Mouse (Mus musculus) ES-Bruce4 (cell line): ENCODE measurements around the gene Haghl.

Experiments
- CTCF ChIP-seq: IDR thresholded peaks from one replicate; pipeline ENCODE4 v1.8.1; 2011; ENCODE audit warnings: low read depth, low read length
- EP300 ChIP-seq: IDR thresholded peaks from 2 replicates; pipeline ENCODE4 v1.6.1; 2011; ENCODE audit warnings: low read depth, low read length; ENCODE audit not compliant: insufficient read depth

GRCm38 (mm10) chr17:25756378-25757242 lies 28.9 kb downstream of the Haghl start:
- TF ChIP-seq CTCF (no peak), EP300 (peak; percentile 86)
